Mouse (Mus musculus): ENCODE data around the gene Gfm2. TPM values are rescaled to one million over a fixed set of nuclear protein-coding genes. Genes with fewer than 3 reads are reported as not detected.

Gfm2 gene
- polyA plus RNA-seq, 1 experiment = 31.1 TPM

- TF ChIP-seq CTCF (IDR thresholded peaks at IDR 0.05; ENCODE audit: borderline replicate concordance, control insufficient read depth, extremely low read depth, insufficient read depth, low read length, poor library complexity) (no peak), POLR2A (IDR thresholded peaks at IDR 0.05; ENCODE audit: control insufficient read depth, extremely low read depth, insufficient read depth, low read length, poor library complexity) (no peak)
- Histone ChIP-seq H3K36me3 (ENCODE audit: control insufficient read depth, insufficient read depth, low read length) (peaks cover 12% of the 10 kb centered on the region), H3K27me3 (ENCODE audit: control insufficient read depth, insufficient read depth, low read length) (no peaks in the 10 kb centered on the region), H3K27ac (ENCODE audit: control insufficient read depth, insufficient read depth, low read length) (no peak overlapping the region), H3K4me3 (ENCODE audit: control insufficient read depth, insufficient read depth, low read length) (no peak overlapping the region), H3K4me1 (replicated peaks; ENCODE audit: control insufficient read depth, insufficient read depth, low read length) (no peaks in the 10 kb centered on the region)
- 94% methylated on average over 5 of the region's 5 CpGs for WGBS
- DNase-seq = no peak
Measured at GRCm38 (mm10) chr13:97184656-97185055, 46.9 kb downstream of the Gfm2 start.

- H3K36me3 ChIP-seq (ENCODE audit: control insufficient read depth, insufficient read depth, low read length) = peaks cover 10% of the 10 kb centered on the region; the same call in 1 of the 2 replicates
- no peak for DNase-seq
- no peaks in the 10 kb centered on the region for H3K27me3 ChIP-seq (ENCODE audit: control insufficient read depth, insufficient read depth, low read length)
- H3K4me3 ChIP-seq (ENCODE audit: control insufficient read depth, insufficient read depth, low read length) = no peak overlapping the region
- H3K27ac ChIP-seq (ENCODE audit: control insufficient read depth, insufficient read depth, low read length) = no peak overlapping the region
- WGBS = 90% methylated on average over 4 of the region's 4 CpGs
- no peaks in the 10 kb centered on the region for H3K4me1 ChIP-seq (replicated peaks; ENCODE audit: control insufficient read depth, insufficient read depth, low read length)
- TF ChIP-seq POLR2A (IDR thresholded peaks at IDR 0.05; ENCODE audit: control insufficient read depth, extremely low read depth, insufficient read depth, low read length, poor library complexity) = no peak
- no peak for TF ChIP-seq CTCF (IDR thresholded peaks at IDR 0.05; ENCODE audit: borderline replicate concordance, control insufficient read depth, extremely low read depth, insufficient read depth, low read length, poor library complexity)
Measured at GRCm38 (mm10) chr13:97186346-97186745, 48.6 kb downstream of the Gfm2 start.

- Histone ChIP-seq H3K4me3 (ENCODE audit: control insufficient read depth, insufficient read depth, low read length) (no peak overlapping the region), H3K27ac (ENCODE audit: control insufficient read depth, insufficient read depth, low read length) (no peak overlapping the region), H3K27me3 (ENCODE audit: control insufficient read depth, insufficient read depth, low read length) (no peaks in the 10 kb centered on the region), H3K4me1 (replicated peaks; ENCODE audit: control insufficient read depth, insufficient read depth, low read length) (no peaks in the 10 kb centered on the region), H3K36me3 (ENCODE audit: control insufficient read depth, insufficient read depth, low read length) (peaks cover 7% of the 10 kb centered on the region; the same call in 1 of the 2 replicates)
- DNase-seq = no peak
- WGBS = 46% methylated on average over 5 of the region's 5 CpGs
- TF ChIP-seq POLR2A (IDR thresholded peaks at IDR 0.05; ENCODE audit: control insufficient read depth, extremely low read depth, insufficient read depth, low read length, poor library complexity) = no peak
- no peak for TF ChIP-seq CTCF (IDR thresholded peaks at IDR 0.05; ENCODE audit: borderline replicate concordance, control insufficient read depth, extremely low read depth, insufficient read depth, low read length, poor library complexity)
Measured at GRCm38 (mm10) chr13:97187693-97188092, 50.0 kb downstream of the Gfm2 start.

- no peak for DNase-seq
- Histone ChIP-seq H3K27ac (ENCODE audit: control insufficient read depth, insufficient read depth, low read length) (no peak overlapping the region), H3K36me3 (ENCODE audit: control insufficient read depth, insufficient read depth, low read length) (no peaks in the 10 kb centered on the region), H3K4me1 (replicated peaks; ENCODE audit: control insufficient read depth, insufficient read depth, low read length) (peaks cover 6% of the 10 kb centered on the region), H3K4me3 (ENCODE audit: control insufficient read depth, insufficient read depth, low read length) (no peak overlapping the region), H3K27me3 (ENCODE audit: control insufficient read depth, insufficient read depth, low read length) (no peaks in the 10 kb centered on the region)
- WGBS = 97% methylated on average over 11 of the region's 11 CpGs
- TF ChIP-seq CTCF (IDR thresholded peaks at IDR 0.05; ENCODE audit: borderline replicate concordance, control insufficient read depth, extremely low read depth, insufficient read depth, low read length, poor library complexity) (no peak), POLR2A (IDR thresholded peaks at IDR 0.05; ENCODE audit: control insufficient read depth, extremely low read depth, insufficient read depth, low read length, poor library complexity) (no peak)
Measured at GRCm38 (mm10) chr13:97192649-97193048, 54.9 kb downstream of the Gfm2 start.

- H3K36me3 ChIP-seq (ENCODE audit: control insufficient read depth, insufficient read depth, low read length) = no peaks in the 10 kb centered on the region
- H3K4me3 ChIP-seq (ENCODE audit: control insufficient read depth, insufficient read depth, low read length) = no peak overlapping the region
- peaks cover 8% of the 10 kb centered on the region for H3K4me1 ChIP-seq (replicated peaks; ENCODE audit: control insufficient read depth, insufficient read depth, low read length)
- no peak for TF ChIP-seq CTCF (IDR thresholded peaks at IDR 0.05; ENCODE audit: borderline replicate concordance, control insufficient read depth, extremely low read depth, insufficient read depth, low read length, poor library complexity)
- TF ChIP-seq POLR2A (IDR thresholded peaks at IDR 0.05; ENCODE audit: control insufficient read depth, extremely low read depth, insufficient read depth, low read length, poor library complexity) = no peak
- H3K27me3 ChIP-seq (ENCODE audit: control insufficient read depth, insufficient read depth, low read length) = no peaks in the 10 kb centered on the region
- no peak overlapping the region for H3K27ac ChIP-seq (ENCODE audit: control insufficient read depth, insufficient read depth, low read length)
- whole genome bisulfite sequencing = 87% methylated on average over 7 of the region's 7 CpGs
- no peak for DNase-seq
Measured at GRCm38 (mm10) chr13:97193420-97193819, 55.7 kb downstream of the Gfm2 start.

GRCm38 (mm10) chr13:97196186-97196924, 58.6 kb downstream of the Gfm2 start:
- peaks cover 8% of the 10 kb centered on the region for H3K4me1 ChIP-seq (replicated peaks; ENCODE audit: control insufficient read depth, insufficient read depth, low read length)
- no peak for DNase-seq
- H3K4me3 ChIP-seq (ENCODE audit: control insufficient read depth, insufficient read depth, low read length) = no peak overlapping the region
- TF ChIP-seq CTCF (IDR thresholded peaks at IDR 0.05; ENCODE audit: borderline replicate concordance, control insufficient read depth, extremely low read depth, insufficient read depth, low read length, poor library complexity) (no peak), POLR2A (IDR thresholded peaks at IDR 0.05; ENCODE audit: control insufficient read depth, extremely low read depth, insufficient read depth, low read length, poor library complexity) (no peak)
- 92% methylated on average over 12 of the region's 12 CpGs for WGBS
- H3K36me3 ChIP-seq (ENCODE audit: control insufficient read depth, insufficient read depth, low read length) = no peaks in the 10 kb centered on the region
- H3K27ac ChIP-seq (ENCODE audit: control insufficient read depth, insufficient read depth, low read length) = no peak overlapping the region
- no peaks in the 10 kb centered on the region for H3K27me3 ChIP-seq (ENCODE audit: control insufficient read depth, insufficient read depth, low read length)

- H3K27me3 ChIP-seq (ENCODE audit: control insufficient read depth, insufficient read depth, low read length) = no peaks in the 10 kb centered on the region
- TF ChIP-seq CTCF (IDR thresholded peaks at IDR 0.05; ENCODE audit: borderline replicate concordance, control insufficient read depth, extremely low read depth, insufficient read depth, low read length, poor library complexity) (no peak), POLR2A (IDR thresholded peaks at IDR 0.05; ENCODE audit: control insufficient read depth, extremely low read depth, insufficient read depth, low read length, poor library complexity) (no peak)
- no peak overlapping the region for H3K4me3 ChIP-seq (ENCODE audit: control insufficient read depth, insufficient read depth, low read length)
- DNase-seq = no peak
- H3K36me3 ChIP-seq (ENCODE audit: control insufficient read depth, insufficient read depth, low read length) = no peaks in the 10 kb centered on the region
- H3K27ac ChIP-seq (ENCODE audit: control insufficient read depth, insufficient read depth, low read length) = no peak overlapping the region
- WGBS = 91% methylated on average over 2 of the region's 2 CpGs
- peaks cover 8% of the 10 kb centered on the region for H3K4me1 ChIP-seq (replicated peaks; ENCODE audit: control insufficient read depth, insufficient read depth, low read length)
Measured at GRCm38 (mm10) chr13:97196925-97197218, 59.1 kb downstream of the Gfm2 start.

All from thymus, adult 2 months (tissue).